Mouse (Mus musculus) MEL (cell line): ENCODE data around the gene Ccdc82.

Experiments
- CHD1 ChIP-seq: IDR thresholded peaks from 2 replicates; pipeline ENCODE4 v1.6.1; 2012; ENCODE audit warnings: low read depth, mild to moderate bottlenecking, inconsistent platforms, low read length, improper control_type of control experiment
- CHD2 ChIP-seq: IDR thresholded peaks from 2 replicates; pipeline ENCODE4 v1.6.1; 2011; ENCODE audit warnings: low read length, improper control_type of control experiment
- ELF1 ChIP-seq: IDR thresholded peaks from 2 replicates; pipeline ENCODE4 v1.6.1; 2014; ENCODE audit warnings: low read depth, mild to moderate bottlenecking, inconsistent platforms, low read length, improper control_type of control experiment, moderate library complexity
- MAFK ChIP-seq: IDR thresholded peaks from 2 replicates; pipeline ENCODE4 v1.6.1; 2011; ENCODE audit warnings: low read depth, mild to moderate bottlenecking, low read length, improper control_type of control experiment, borderline replicate concordance
- MAX ChIP-seq: IDR thresholded peaks from 2 replicates; pipeline ENCODE4 v1.6.1; 2011; ENCODE audit warnings: low read length, improper control_type of control experiment
- MAZ ChIP-seq: IDR thresholded peaks from 2 replicates; pipeline ENCODE4 v1.6.1; 2012; ENCODE audit warnings: low read depth, mild to moderate bottlenecking, inconsistent platforms, low read length, improper control_type of control experiment
- NELFE ChIP-seq: IDR thresholded peaks from 2 replicates; pipeline ENCODE4 v1.6.1; 2011; ENCODE audit warnings: low read depth, low read length, improper control_type of control experiment
- POLR2AphosphoS2 ChIP-seq: IDR thresholded peaks from 2 replicates; pipeline ENCODE4 v1.6.1; 2011; ENCODE audit warnings: low read length, improper control_type of control experiment

GRCm38 (mm10) chr9:13297668-13298512 is 51.1 kb downstream of the Ccdc82 start, which contains the start of gene Maml2:
- TF ChIP-seq ELF1 (no peak; the same call in 1 of the 2 replicates), CHD1 (0 out of 2 replicates have a peak, but pooled peaks have one; percentile 68), POLR2AphosphoS2 (no peak), MAFK (no peak), MAZ (peak; percentile 99), CHD2 (peak; percentile 48), MAX (peak; percentile 65), NELFE (no peak; the same call in 1 of the 2 replicates)
